Mouse (Mus musculus): ENCODE results near the gene Actr2.
"Not testable (repeated sequence)": the region's sequence is repeated elsewhere in the genome, so short reads cannot be mapped to it uniquely, and the experiment has no call there.

Gene Actr2

DNA sequence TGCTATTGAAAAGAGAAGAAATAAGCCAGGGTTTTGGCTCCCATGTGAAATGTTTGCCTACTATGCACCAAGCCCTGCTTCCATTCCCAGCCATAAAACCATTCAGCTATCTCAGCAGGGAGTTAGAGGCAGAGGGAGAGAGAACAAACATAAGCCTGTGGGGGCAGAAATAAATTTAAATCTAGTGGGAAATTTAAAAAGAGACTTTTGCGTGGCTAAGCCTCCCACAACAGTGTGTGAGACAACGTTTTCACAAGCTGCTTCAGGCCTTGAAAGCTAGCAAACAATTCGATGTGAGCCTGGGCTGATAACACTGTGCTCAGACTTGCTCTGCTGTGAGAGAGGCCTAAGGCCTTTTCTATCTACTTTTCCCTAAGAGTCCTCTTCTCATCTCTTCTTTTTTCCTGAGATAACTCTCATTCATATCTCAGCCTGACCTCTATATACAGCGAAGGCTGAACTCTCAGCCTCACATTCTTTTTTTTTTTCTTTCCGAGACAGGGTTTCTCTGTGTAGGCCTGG, 3.4 kb upstream of the Actr2 start:
- no peak for DNase-seq (ENCODE audit: low spot score)

DNA sequence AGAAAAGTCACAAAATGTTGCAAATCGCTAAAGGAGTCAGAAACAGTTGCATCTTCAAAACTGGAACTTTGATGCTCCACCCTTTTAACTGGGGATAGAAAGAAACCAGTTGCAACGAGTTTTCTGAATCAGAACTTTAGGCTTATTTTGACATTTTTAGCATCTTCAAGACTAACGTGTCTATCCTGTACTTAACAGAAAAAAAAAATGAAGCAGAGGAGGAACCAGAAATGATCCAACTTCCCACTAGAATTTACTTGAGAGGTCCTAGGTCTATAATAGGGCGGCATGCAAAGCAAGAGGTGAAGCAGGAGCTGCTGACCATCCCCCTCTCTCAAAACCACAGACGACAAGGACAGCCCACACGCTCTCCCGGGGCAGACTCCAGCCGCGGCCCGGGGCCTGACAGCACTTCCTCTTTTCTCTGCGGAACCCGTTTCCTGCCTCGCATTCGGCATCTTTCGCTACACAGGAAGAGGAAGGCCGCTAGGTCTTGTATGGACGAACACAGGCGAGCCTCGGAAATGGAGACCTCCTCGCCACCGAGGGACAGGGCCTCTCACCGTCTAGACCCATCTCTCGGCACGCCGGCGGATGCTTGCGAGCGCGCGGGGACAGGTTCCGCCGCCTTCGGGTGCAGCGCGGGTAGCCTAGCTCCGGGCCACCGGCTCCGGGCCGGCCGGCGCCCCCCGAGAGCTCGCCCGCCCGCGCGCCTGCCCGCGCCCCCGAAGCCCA, 540 bp downstream of the Actr2 start:
- DNase-seq (ENCODE audit: low spot score), result peak; percentile 91

DNA sequence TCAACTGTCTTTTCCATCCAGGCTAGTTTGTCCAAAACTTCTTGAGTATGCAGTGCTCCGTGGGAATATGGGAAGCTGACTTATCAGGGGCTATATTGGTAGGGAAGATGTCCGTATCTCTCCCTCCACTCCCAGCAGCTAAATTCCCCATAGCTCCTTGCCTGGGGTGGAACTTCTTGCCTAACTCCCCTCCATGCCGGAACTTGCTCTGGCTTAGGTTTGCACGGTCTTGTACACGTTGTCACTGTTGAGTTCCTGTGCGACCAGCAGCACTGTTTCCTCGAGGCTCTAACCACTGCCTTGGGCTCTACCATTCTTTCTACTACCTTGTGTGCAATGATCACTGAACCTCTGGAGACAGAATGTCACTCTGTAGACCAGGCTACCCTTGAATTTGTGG, 4.6 kb downstream of the Actr2 start:
- no peak for DNase-seq (ENCODE audit: low spot score)

DNA sequence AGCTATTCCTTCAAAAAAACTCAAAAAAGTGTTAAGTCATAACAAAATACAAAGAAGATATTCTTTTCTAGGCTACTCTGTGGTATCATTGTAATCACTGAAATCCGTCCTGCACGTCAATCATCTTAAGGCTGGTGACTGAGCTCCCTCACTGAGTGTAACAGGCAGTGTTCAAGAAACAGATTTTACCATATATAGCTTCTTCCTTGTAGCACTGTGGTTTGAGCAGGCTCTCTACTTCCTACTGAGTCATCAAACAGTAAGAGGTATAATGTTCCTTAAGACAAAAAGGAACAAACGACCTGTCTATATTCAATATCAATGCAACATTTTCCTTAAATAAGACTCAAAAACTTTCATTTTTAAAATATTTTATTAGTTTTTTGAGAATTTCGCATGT, 5.0 kb downstream of the Actr2 start:
- no peak for DNase-seq (ENCODE audit: low spot score)

DNA sequence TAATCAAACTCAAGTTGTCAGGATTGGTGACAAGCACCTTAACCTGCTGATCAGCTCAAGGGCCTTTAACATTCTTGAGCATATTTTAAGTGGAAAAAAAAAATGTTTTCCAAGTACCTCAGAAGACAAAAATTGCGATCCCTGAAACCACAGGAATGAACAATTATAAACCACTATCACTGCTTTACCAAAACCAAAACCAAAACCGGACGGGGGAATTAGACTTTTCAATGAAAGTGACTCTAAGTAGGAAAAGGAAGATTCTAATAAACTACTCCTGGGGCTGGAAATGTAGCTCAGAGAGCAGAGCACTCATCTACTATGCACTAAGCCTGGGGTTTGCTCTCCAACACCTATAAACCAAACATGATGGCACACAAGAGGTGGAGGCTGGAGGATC, 5.8 kb downstream of the Actr2 start:
- DNase-seq (ENCODE audit: low spot score), result no peak

DNA sequence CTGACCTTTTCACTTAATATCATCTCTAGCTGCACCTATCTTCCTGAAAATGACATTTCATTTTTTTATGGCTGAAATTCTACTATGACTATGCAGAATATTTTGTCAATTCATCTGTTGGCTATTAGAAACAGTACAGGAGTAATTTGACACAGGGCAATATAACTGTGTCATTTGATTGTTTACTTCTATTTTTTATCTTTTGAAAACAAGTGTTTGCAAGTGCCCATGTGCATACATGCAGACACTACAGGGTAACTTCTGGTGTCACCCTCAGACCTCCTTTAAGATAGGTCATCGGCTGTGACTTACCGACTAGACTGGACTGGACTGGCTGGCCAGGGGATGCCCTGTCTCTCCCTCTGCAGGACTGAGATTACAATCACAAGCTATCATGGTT, 8.8 kb downstream of the Actr2 start:
- no peak for DNase-seq (ENCODE audit: low spot score)

DNA sequence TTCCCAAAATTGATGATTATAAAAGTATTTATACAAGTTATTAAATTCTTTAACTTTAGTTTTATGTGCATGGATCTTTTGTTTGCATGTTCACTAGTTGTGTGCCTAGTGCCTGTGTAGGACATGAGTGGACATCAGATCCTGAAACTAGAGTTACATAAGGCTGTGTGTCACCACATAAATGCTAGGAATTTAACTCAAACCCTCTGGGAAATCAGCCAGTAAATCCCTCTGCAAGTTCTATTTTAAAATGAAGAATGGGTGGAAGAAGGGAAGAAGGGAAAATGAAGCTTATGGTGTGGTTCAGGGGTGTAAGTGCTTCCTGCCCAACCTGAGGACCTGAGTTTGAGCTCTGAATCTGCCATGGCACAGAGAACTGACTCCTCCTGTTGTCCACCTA, 26.4 kb downstream of the Actr2 start:
- DNase-seq (ENCODE audit: low spot score), result no peak

DNA sequence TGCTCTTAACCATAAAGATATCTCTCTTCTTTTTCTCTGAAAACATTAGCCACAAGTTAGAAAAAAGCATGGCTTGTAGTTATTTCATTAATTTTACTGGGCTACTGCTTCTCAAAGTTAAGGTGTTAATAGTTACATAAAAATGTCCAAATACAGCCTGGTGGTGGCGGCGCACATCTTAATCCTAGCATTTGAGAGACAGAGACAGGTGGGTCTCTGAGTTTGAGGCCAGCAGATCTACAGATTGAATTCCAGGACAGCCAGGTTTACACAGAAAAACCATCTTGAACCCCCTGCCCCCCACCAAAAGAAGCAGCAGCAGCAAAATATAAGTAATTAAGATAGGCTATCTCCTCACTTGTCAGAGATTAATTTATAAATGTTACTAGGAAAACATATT, 27.1 kb downstream of the Actr2 start:
- DNase-seq (ENCODE audit: low spot score), result no peak

DNA sequence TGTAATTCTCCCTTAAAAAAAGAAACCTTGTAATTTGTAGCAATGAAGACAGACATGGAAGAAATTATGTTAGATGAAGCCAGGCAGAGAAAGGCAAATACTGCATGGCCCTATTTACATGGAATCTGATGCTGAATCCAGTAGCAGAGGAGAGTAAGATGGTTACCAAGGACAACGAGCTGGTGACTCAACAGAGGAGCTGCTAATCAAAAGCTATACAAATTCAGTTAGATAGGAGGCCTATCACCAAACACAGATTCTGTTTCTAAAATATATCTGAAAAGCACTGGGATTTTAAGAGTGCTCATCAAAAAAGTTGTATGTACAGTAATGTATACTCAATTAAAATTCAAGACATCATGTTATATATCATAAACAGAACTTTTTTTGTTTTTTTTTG, 37.3 kb downstream of the Actr2 start:
- no peak for DNase-seq (ENCODE audit: low spot score)

DNA sequence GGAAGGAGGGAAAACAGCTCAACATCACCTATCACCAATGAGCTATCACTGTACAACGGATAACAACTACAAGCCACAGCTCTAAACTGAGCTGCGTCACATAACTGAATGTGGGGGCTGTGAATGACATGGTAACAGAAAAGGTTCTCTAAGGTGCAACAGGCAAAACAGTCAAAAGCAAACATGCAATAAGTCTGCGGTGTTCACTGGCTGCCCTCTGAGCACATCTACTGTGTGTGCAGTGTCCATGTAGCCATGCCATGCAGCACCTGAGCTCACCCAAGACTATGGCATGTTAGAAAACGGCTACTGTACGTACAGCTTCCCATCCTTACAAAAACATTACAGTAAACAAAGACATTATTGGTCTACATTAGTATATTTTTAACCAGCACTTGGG, 39.9 kb downstream of the Actr2 start:
- DNase-seq (ENCODE audit: low spot score), result no peak

DNA sequence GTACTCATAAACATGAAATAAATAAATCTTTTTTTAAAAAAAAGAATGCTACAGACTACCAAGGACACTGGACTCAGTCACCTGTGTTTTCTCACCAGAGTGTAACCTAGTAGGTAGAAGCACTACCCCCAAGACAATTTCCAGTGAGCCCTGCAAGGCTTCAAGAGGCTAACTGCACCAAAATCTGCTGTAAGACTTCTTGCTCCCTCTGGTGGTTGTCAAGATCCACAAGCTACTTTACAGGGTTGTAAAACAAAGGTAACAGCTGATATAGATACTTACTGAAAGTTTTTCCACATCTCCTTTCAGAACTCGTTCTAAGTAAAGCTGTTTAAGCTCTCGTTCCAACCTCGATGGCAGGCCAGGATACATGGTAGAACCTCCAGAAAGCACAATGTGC, 40.5 kb downstream of the Actr2 start:
- DNase-seq (ENCODE audit: low spot score), result peak; percentile 80

DNA sequence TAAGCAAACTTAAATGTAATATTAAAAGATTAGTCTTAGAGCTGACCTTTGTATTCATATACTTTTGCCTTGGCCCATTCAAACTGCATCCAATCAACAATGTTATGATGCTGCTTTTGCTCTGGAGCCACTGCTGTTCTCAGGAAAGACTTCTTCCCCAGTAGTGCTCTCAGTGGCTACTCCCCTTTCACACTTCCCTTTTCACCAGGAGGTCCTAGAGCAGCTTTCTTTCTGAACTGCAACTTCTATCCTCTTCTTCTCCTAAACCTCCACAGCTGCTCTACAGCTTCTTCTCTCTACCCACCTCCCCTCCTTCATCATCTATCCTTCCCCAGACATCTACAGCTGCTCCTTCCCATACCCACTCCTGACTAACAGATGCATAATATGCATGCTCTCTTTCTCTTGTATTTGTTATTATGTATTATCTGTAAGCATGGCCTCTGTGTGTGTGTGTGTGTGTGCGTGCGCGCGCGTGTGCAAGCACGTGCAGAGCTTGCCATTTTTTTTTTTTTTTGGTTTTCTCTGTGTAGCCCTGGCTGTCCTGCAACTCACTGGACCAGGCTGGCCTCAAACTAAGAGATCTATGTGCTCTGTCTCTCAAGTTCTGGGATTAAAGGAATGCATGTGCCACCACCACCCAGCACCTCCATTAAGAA, 44.2 kb downstream of the Actr2 start:
- no peak for DNase-seq (ENCODE audit: low spot score)

DNA sequence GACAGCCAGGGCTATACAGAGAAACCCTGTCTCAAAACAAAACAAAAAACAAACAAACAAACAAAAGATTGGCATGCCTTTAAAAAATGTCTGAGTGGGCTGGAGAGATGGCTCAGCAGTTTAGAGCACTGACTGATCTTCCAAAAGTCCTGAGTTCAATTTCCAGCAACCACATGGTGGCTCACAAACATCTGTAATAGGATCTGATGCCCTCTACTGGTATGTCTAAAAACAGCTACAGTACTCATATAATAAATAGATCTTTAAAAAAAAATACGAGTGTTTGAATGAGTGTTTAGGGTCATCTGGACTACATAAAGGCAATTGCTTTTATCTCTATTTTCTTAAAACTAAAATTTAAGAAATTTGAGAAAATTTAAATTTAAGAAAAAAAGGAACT, 45.2 kb downstream of the Actr2 start:
- peak; percentile 27 for DNase-seq (ENCODE audit: low spot score)

DNA sequence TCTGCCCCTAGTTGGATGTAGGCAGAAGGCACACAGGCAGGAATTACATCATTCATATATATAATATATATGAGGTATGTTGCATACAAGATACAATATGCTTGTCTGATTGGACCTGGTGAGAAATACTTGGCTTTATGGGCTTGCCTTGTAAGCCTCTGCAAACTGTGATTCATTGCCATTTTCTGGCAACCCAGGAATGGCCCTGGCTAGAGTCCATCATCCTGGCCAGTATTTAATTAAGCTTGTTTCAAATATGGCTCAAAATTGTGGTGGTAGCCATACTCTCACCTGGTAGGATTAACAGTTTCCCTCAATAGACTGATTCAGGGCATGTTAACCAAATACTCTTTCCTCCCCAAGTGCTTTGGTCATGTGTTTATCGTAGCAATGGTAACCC, 46.6 kb downstream of the Actr2 start:
- DNase-seq (ENCODE audit: low spot score), result peak; percentile 28

DNA sequence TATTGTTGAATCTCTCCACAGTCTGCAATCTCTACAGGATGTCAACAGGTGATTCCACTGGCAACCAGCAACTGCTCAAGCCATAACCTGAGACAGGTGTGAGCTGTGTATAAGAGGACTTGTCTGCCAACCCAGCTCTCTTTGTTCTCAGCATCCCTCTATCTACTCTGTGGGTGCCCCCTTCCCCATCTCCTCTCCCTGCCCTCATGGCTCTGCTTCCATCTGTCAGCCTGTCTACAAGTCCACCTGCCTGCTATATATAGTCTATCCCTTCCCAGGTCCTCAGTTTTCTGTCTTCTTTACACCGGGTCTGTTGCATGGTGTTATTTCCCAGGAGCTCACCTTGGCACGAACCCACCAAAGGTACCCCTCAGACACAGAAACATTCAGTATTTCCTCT, 47.8 kb downstream of the Actr2 start:
- no peak for DNase-seq (ENCODE audit: low spot score)

DNA sequence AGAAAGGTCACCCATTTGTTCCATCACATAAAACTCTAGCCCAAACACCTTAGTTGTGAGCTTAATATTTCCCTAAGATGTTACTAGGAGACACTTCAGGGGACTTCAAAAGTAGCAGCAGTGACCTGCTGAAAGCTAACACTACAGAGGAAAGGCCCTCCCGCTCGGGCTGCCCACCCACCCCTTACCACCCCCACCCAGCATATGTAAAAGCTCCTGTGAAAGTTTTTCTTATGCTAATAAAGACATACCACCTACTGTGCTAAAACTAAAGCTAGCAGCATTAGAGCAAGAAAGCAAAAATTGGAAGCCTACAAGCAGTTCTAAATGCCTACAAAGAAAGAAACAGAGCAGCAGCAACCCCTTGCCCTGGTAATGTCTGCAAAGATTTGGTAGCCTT, 48.6 kb downstream of the Actr2 start:
- not testable (repeated sequence) for DNase-seq (ENCODE audit: low spot score)

DNA sequence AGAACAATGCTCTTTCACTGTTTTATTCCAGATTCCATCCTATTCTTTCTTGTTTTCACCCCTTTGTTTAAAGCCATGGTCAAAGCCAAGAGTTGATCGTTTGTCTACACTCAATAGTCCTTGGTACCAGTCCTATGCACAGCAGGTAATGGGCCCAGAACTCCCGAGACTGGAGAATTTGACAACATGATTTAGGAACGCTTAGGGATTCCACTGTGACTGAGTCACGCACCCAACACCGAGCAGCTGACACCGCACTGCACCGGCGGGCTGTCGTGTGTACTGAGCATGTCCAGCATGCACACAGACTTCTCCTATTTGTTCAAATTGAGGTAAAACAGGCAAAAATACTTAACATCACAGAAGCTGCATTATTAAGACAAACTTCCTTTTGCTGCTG, 49.9 kb downstream of the Actr2 start:
- DNase-seq (ENCODE audit: low spot score), result not testable (repeated sequence)

DNA sequence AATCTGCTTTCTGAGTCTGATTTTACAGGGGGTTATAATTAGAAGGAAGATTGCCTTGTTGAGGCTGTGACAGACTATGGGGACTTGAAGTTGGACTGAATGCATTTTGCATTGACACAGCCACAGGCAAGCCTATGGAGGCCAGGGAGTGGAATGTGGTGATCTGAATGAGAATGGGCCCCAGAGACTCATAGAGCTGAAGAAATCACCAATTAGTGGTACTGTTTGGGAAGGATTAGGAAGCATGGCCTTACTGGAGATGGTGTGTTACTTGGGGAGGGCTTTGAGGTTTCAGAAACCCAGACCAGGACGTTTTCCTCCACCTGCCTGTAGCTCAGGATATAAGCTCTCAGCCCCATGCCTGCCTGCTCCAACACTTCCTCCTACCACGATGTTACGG, 53.0 kb downstream of the Actr2 start:
- DNase-seq (ENCODE audit: low spot score), result no peak

DNA sequence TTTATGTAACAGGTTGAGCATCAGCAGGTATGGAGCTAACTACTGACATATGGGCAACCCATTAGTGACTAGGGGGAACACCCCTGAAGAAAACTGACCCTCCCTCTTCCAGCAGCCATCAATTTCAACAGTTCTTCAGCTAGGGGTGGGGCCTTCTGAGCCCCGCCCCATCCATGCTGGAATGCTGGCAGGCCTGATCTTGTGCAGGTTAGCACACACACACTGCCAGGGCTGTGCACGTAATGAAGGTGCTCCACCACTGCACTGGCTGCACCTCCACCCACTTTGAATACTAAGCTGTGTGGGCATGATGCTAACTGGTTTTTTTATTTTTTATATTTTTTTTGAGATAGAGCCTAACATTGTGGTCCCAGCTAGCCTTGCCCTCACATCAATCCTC, 55.3 kb downstream of the Actr2 start:
- DNase-seq (ENCODE audit: low spot score), result no peak

DNA sequence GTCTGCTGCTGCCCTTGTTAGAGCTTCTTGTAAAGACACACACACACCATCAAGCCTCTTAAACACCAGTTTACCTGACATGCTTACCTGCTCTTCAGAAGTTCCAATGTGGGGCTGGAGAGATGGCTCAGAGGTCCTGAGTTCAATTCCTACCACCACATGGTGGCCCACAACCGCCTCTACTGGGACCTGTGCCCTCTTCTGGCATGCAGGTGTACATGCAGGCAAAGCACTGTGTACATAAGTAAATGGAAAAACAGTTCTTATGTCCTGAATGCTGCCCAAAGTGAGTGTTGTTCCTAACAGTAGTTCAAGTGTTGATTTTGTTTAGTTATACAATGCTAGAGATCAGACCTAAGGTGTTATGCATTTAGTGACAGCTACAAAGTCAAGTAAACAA, 56.5 kb downstream of the Actr2 start:
- DNase-seq (ENCODE audit: low spot score), result no peak

DNA sequence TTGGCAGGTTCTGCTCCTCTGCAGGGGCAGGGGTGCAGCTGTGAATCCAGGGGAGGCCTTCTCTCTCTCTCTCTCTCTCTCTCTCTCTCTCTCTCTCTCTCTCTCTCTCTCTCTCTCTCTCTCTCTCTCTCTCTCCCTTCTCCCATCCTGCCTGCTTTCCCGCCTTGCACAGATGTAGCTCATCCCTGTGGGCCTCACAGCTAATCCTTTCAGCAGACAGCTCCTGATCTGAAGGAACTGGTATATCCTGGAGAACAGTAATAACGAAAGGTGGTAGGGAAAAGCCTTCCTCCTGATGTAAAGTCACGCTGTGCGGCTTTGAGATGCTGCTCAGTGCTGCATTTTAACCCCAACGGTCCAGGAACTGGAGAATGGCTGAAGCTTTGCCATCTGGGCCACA, 58.1 kb downstream of the Actr2 start:
- DNase-seq (ENCODE audit: low spot score), result no peak

DNA sequence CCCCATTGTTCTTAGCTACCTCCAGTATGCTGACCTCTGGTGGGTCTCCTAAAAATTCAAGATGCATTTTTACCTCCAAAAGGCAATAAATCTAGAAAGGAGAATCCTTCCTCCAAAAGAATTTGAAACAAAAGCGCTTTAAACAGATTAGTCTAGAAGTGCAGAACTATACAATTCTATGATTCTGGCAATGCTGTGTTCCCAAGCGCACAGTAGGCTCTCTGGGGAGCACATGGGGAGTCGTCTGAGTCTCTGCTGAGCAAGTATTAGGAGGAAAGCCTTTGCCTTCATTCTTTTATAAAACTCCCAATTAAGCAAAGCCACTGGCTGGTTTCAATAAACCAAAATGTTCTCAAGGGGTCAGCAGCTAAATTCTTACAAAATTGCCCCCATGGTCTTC, 58.8 kb downstream of the Actr2 start:
- no peak for DNase-seq (ENCODE audit: low spot score)

DNA sequence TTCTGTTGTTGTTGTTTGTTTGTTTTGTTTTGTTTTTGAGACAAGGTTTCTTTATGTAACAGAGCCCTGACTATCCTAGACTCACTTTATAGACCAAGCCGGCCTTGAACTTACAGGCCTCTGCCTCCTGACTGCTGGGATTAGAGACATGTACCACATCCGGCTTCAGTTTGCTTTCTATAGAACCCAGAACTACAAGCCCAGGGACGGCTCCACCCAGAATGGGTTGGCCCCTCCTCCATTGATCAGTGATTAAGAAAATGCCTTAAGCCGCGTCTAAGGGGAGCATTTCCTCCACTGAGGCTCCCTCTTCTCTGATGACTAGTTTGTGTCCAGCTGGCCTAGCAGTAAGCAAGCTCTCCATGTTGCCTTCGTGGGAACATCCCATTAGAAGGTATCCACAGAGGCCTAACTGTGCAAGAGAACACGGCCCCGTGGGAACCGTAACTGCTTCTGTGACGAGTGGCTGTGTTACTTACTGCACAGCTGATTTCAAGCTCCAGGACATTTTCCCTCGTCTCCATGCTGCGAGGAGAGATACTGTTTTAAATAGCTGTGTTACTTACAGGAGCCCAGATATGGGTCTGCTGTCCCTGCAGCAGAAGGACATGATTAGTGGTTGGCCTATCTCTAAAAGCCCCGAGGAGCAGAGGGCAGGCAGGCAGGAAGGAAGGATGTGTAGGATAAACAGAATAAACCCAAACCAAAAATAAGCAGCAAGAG, 59.7 kb downstream of the Actr2 start:
- DNase-seq (ENCODE audit: low spot score), result no peak

Measured in MN1 (cell line).